Mouse (Mus musculus): ENCODE measurements around the gene Rbm38. TPM values are rescaled to one million over a fixed set of nuclear protein-coding genes. Genes with fewer than 3 reads are reported as not detected.

Rbm38 gene
- polyA plus RNA-seq, 3 experiments from 2014 or later: 115 to 138 (median 124) TPM

DNA sequence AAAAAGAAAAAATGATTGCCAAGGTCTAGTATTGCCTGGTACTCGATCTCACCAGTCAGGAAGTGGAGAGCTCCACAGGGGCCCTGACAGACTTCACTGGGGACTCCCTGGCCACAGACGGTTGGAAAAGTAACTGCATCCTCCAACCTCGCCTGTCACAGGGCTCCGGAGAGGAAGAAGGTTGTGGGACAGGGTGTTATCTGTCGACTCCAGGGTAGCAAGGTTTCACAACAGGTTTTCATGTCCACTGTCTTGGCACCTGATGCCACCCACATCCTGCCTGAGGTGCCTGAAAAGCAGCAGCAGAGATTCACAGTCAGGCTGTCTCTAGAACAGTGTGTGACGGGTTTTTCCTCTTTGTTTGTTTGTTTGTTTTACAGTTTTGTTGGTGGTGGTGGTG, 2.4 kb upstream of the Rbm38 start:
- peak; percentile 72 for ATAC-seq

- ATAC-seq: no peak
These were observed 1.7 kb upstream of the Rbm38 start for GRCm38 (mm10) chr2:173018618-173019017.

DNA sequence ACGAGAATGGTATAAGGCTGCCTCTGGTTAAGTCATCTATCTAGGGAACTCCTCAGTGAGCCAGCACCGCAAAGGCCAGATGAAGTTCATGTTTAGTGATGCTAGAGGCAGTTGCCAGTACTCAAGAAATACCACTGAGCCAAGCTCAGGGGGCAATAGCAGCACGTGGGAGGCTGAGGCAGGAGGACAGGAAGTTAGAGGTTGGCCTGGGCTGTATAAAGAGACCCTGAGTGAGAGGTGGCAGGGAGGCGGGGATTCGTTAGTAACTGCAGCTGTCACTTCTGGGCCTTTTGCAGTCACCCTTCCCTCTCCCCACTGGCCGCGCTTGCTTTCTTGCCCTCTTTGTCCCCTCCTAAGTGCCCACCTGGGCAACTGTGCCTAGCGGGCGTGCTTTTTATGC, 976 bp upstream of the Rbm38 start:
- ATAC-seq: peak; percentile 8

DNA sequence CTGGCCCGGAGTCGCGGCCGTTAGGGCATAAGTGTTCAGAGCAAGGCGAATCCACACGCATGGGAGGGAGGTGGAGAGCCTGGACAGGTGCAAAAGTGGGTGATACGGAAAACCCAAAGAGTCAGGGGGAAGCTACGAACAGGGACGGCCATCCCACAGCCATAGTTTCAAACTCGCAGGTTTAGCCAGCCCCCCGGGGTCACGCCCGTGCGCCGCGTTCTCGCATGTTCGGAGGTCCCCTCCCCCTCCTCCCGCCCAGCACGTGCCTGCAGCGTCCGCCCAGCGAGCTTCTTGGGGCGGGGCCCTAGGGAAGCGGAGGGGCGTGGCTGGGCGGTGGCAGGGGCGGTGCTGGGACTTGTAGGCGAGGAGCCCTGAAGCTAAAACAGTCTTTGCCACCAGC, 508 bp upstream of the Rbm38 start:
- peak; percentile 49 for ATAC-seq

GRCm38 (mm10) chr2:173021633-173022055, 1.3 kb downstream of the Rbm38 start:
- peak; percentile 46 for ATAC-seq

- no peak for ATAC-seq
These were observed 1.9 kb downstream of the Rbm38 start for GRCm38 (mm10) chr2:173022056-173022681.

DNA sequence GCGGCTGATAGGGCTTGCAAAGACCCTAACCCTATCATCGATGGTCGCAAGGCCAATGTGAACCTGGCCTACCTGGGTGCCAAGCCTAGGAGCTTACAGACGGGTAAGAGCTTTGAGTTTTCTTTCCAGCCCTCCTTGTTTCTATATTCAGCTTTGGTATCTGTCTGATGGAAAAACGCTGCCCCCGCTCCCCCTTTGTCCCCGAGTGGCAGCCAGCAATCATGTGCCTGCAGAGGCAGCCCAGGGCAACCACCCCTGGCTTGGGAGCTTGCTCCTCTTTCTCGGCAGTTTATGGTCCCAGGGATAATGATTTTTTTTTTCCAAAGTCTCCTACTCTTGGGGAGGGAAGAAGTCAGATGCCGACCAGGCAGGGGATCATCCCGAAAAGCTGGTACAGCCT, 2.5 kb downstream of the Rbm38 start:
- no peak for ATAC-seq

GRCm38 (mm10) chr2:173023371-173023851, 3.1 kb downstream of the Rbm38 start:
- peak; percentile 25 for ATAC-seq

DNA sequence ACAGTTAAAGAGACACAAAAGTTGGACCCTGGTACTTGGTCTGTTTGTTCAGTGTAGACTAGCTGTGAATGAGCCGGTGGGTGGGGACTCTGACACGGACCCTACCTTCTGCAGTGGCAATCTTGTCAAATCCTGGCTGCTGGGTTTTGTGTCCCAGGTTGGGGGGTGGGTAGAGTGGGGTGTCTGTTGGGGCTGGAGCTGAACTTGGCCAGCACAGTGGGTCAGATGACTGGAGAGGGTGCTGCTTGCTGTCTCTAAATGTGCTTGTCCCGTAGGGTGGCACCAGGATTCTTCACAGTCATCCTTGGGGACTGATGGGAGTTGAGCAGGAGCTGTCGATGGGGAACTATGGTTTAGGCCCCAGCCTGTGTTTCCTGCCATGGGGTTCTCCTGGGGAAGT, 3.7 kb downstream of the Rbm38 start:
- ATAC-seq: no peak

DNA sequence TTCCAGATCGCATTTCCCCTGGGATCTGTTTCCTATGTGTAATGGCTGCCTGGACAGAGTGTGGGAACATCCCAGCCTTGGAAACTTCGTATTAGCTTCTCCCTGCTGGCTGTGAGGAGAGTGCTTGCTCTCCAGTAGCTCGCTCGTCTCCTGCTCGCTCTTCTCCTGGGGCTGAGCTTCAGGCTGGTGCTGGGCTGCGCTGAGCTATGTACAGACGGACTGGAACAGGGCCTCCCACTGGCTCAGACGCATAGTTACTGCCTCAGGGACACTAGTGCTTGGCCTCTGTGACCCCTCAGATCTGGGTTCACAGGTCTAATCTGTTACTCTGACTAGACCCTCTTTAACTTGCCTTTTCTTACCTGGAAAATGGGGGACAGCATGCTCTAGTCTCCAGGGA, 4.1 kb downstream of the Rbm38 start:
- ATAC-seq: no peak

DNA sequence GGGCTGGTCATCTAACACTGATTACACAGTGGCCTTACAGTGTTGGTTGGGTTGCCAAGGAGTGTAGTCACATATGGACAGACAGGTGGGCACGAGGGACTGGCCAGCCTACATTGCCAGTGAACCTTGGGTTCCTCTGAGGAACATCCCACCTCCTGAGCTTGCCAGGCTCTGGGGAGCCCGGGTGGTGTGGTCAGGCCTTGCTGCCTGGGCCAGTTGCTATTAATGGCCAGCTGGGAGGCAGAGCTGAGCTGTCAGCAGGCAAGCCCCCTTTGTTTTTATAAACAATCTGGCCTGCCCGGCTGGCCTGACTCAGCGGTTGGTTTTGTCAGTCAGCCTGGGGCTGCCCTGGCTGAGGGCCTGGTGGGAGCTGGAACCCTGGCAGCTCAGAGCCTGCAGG, 4.6 kb downstream of the Rbm38 start:
- ATAC-seq: no peak

DNA sequence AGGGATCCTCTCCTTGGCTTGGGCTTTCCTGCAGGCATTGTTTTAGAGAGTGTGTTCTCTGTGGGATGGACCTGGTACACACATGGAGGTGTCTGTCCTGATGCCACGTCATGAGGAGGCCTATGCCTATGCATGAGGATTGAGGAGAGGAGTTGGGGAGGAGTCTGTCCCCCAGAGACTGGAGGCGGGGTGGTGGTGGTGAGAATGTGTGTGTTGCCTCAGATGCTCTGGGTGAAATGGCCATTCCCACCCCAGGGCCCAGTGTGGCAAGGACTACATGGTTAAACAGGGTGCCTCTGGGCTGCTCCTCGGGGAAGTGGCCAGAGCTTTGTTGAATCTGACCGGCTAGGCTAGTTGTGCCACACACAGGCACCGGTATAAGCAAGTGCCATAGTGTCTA, 6.0 kb downstream of the Rbm38 start:
- ATAC-seq: no peak

DNA sequence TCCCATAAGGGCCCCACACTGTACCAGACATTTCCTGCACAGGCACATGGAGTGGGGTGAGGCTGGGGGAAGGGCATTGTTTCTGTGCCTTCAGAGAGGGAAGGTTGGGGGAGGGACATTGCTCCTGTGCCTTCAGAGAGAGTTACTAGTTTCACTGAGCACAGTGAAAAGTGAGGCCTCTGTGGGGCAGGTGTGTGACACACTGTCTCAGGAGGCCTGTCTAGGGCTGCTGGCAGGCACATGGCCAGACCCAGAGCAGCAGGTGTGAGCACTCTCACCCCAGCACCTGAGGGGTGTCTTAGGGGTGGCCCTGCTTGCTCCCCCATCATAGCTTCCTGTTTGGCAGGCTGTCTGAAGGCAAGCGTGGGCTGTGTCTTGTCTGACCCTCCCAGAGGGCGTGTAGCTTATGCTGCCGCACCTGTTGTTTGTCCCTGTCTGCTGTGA, 6.4 kb downstream of the Rbm38 start:
- ATAC-seq: peak; percentile 70

DNA sequence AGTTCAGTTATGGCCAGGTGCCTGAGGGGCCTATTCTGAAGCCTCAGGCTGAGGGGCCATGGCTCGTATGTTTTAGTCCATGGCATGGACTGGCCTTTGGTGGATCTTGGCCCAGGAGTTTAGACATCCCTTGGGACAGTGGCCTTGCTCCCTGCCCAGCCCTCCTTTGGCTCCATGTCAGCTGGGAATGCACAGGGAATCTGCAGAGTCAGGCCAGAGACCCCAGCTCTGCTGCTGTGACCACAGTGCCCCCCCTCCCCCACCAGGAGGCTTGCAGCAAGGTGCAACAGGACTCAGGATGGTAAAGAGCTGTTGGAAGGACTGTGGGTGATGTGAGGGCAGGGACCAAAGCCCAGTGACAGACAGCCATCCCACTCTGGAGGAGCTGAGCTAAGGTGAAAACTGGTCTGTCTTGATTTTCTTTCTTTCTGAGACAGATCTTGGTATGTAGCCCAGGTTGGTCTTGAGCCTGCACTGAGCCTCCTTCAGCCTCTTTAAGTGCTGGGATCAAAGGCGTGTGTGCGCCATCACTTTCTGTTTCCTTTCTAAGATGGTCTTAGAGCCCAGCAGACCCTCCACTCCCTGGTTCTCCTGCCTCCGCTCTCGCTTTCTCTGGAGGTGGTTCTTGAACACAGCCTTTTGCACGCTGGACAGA, 7.0 kb downstream of the Rbm38 start:
- ATAC-seq: no peak

DNA sequence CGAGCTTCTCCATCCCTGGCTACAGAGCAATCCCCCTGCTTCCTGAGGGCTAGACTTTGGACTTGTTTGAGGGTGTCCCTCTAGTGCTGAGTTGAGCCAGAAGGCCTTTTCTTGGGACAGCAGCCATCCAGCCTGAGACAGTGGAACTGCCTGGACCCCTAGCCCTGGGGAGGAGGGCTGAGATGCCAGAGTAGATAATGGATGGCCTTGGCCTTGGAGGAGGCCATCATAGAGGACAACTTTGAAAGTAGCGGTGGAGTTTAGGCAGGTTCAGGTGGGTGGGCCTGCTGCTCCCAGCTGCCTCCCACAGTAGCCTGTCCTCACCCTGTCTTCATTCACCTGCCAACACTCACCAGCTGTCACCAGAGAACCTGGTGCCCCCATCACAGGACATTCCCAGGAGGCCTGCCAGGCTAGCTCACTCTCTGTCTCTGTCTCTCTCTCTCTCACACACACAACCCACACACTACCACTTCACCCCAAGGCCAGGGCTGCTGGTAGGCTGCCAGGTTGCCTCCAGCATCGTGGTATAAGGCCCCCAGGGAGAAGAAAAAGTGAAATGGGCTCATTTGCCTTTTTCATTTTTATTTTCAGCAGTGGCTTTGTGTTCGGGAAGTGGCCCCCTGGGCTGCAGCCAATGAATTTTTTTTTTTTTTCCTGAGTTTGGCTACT, 7.7 kb downstream of the Rbm38 start:
- ATAC-seq: no peak

GRCm38 (mm10) chr2:173028508-173029031, 8.3 kb downstream of the Rbm38 start:
- ATAC-seq: no peak

DNA sequence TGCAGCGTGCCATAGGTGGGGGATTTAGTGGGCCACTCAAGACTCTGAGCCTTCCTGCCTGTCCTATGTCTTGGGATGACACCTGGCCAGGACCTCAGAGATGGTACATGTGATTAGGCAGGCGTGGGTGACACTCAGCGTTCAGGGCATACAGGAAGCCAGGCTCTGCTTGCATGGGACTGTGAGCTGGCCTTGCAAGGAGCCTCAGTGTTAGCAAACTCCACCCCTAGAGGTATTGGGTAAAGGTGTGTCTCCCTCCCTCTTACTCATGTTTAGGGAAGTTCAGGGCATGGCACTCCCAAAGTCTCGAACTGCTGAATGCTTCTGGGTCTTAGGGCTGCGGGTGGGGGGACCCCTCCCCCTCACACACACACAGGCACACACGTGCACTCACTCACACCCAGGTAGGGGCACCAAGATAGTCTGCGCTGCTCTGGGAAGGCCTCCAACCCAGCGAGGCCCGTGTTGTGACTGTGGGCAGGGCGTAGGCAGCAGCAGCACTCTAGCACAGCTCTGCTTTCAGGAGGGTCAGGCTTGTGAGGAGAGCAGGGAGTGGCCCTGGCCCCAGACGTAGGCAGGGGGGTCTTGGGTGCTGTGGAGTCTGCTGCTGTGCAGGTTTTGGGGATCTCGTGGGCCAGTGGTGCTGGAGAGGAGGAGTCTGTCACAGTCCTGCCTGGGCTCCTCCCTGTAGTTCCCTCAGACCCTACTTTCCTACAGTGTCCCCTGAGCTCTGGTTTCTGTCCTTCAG, 10.5 kb downstream of the Rbm38 start:
- ATAC-seq: peak; percentile 18

DNA sequence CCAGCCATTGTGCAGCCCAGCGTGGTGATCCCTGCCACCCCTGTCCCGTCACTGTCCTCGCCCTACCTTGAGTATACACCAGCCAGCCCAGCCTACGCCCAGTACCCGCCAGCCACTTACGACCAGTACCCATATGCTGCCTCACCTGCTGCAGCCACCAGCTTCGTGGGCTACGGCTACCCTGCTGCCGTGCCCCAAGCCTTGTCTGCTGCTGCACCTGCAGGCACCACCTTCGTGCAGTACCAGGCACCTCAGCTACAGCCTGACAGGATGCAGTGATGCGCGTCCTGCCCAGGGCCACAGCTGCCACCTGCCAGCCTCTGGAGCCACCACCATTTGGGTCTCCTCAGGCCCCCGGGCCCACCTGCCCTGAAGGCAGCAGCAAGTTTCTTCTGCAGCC, 13.2 kb downstream of the Rbm38 start:
- ATAC-seq: no peak

- no peak for ATAC-seq
These were observed 14.7 kb downstream of the Rbm38 start for GRCm38 (mm10) chr2:173034998-173035397.

GRCm38 (mm10) chr2:173035653-173036052, 15.4 kb downstream of the Rbm38 start:
- ATAC-seq: no peak

GRCm38 (mm10) chr2:173036055-173036454, 15.8 kb downstream of the Rbm38 start:
- ATAC-seq: no peak

GRCm38 (mm10) chr2:173036611-173037010, 16.3 kb downstream of the Rbm38 start:
- ATAC-seq: no peak

DNA sequence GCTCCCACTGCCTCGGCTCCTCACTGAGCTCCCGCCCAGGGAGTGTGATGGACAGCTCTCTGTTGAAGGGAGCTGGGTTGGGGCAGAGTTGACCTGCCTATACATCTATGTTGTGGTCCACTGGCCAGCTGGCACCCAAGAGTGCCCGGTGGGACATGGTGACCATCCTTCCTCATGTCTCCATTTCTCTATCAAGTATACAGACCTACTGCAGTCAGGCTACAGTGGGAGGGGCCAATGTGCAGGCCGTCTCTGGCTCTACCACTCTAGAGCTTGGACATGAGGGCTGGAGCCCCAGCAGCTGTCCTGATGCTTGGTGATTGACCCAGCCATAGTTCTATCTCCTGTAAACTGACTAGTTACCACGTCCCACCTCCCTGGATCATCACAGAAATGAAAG, 17.0 kb downstream of the Rbm38 start:
- no peak for ATAC-seq
